Mouse (Mus musculus): ENCODE data around the gene Bahd1. TPM values are rescaled to one million over a fixed set of nuclear protein-coding genes. Genes with fewer than 3 reads are reported as not detected.

Gene Bahd1
- polyA plus RNA-seq (2012; rRNA removed; ENCODE audit: low replicate concordance): 12.9 and 22.5 TPM in 2 replicates

GRCm38 (mm10) chr2:118899981-118900825 is at the start of gene Bahd1:
Gene Bahd1, plus strand, starts transcription at chr2:118900377.

DNA sequence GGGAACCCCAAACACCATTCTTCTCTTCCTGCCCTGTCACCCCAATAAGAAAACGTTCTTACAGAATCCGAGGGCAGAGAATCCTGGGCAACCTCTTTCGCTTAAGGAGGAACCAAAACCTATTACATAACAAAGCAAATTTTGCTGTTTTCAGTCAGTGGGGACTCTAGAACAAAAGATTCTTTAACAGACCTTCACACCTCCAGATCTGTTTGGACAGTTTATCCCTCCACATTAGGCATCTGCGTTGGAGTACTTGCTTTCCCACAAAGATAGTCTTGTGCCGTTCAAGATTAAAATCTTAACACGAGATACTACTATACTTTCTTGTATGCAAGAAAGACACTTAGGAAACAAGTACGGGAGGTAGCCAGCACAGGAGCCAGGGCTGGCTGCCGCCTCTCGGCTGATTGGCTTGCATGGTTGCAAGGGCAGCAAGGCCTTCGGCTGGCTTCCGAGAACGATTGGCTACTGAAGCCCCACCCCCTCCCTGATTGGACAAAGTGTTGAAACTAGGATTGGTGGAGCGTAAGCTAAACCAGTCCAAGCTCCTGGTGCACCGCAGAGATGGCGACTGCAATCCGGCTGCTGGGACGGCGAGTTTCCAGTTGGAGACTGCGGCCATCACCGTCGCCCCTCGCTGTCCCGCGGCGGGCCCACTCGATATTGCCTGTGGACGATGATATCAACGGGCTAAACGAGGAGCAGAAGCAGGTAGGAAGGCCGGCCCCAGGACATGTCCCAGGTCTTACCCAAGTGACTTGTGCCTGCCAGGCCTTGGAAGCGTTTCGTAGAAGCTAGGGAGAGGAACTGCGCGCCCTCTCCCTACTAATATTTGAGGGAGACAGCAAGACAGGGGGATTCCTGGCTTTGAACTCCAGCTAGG is 38.5 kb upstream of the Bahd1 start, which contains the start of gene Ivd:
Gene Ivd, plus strand, starts transcription at position 501 of the 886 bp plus-strand sequence.

DNA sequence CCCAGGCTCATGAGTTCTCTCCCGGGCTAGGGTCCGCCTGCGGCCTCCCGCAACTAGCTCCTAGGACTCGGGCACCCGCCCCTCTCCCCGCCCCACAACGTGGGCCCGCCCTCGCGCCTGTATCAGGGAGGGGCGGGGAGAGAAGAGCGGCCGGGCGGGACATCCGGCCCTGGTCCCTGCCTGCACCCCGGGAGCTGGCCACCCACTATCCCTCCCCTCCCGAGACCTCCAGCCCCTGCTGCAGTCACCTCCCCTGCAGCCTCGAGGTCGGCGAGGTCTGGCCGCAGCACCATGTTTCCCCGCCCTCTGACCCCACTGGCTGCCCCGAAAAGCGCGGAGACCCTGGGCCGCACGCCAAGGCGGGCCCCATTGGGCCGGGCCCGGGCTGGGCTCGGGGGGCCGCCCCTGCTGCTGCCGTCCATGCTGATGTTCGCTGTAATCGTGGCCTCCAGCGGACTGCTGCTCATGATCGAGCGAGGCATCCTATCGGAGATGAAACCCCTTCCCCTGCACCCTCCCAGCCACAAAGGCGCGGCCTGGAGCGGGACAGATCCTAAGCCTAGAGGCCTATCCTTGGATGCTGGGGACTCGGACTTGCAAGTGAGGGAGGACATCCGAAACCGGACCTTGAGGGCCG is 26.3 kb downstream of the Bahd1 start, which contains the start of gene Chst14:
Gene Chst14, plus strand, starts transcription at position 136 of the 637 bp plus-strand sequence.

Other genes starting within 250 kb of the Bahd1 start
- gene Pak6, start 237.1 kb upstream of the Bahd1 start, polyA plus RNA-seq (2012; rRNA removed; ENCODE audit: low replicate concordance): 1.9 and 2.3 TPM in 2 replicates
- gene Ankrd63, start 196.4 kb upstream of the Bahd1 start, polyA plus RNA-seq (2012; rRNA removed; ENCODE audit: low replicate concordance): 0.34 and 0.41 TPM in 2 replicates
- 1.9 and 2.7 TPM in 2 replicates for gene Plcb2, start 171.9 kb upstream of the Bahd1 start, polyA plus RNA-seq (2012; rRNA removed; ENCODE audit: low replicate concordance)
- 8.6 and 10.0 TPM in 2 replicates for gene Inafm2, start 154.6 kb upstream of the Bahd1 start, polyA plus RNA-seq (2012; rRNA removed; ENCODE audit: low replicate concordance)
- 2.5 and 2.9 TPM in 2 replicates for gene Ccdc9b, start 137.7 kb upstream of the Bahd1 start, polyA plus RNA-seq (2012; rRNA removed; ENCODE audit: low replicate concordance)
- 1,978 and 5,131 TPM in 2 replicates for gene Phgr1, start 127.6 kb upstream of the Bahd1 start, polyA plus RNA-seq (2012; rRNA removed; ENCODE audit: low replicate concordance)
- 1.7 and 2.2 TPM in 2 replicates for gene Disp2, start 120.7 kb upstream of the Bahd1 start, polyA plus RNA-seq (2012; rRNA removed; ENCODE audit: low replicate concordance)
- 2.0 and 2.6 TPM in 2 replicates for gene Knstrn, start 86.4 kb upstream of the Bahd1 start, polyA plus RNA-seq (2012; rRNA removed; ENCODE audit: low replicate concordance)
- gene Ivd, start 38.4 kb upstream of the Bahd1 start, polyA plus RNA-seq (2012; rRNA removed; ENCODE audit: low replicate concordance): 14.6 and 19.4 TPM in 2 replicates
- 3.3 and 4.3 TPM in 2 replicates for gene Chst14, start 26.1 kb downstream of the Bahd1 start, polyA plus RNA-seq (2012; rRNA removed; ENCODE audit: low replicate concordance)
- gene Ccdc32, start 129.0 kb downstream of the Bahd1 start, polyA plus RNA-seq (2012; rRNA removed; ENCODE audit: low replicate concordance): 3.6 and 5.3 TPM in 2 replicates
- 0.78 and 1.7 TPM in 2 replicates for gene Rpusd2, start 134.4 kb downstream of the Bahd1 start, polyA plus RNA-seq (2012; rRNA removed; ENCODE audit: low replicate concordance)
- gene Knl1, start 146.7 kb downstream of the Bahd1 start, polyA plus RNA-seq (2012; rRNA removed; ENCODE audit: low replicate concordance): 0.12 and 0.16 TPM in 2 replicates
- gene Rad51, start 212.4 kb downstream of the Bahd1 start, polyA plus RNA-seq (2012; rRNA removed; ENCODE audit: low replicate concordance): 4.1 and 4.2 TPM in 2 replicates